In genomic region chr17:26961572-26962240, GRCm38 (mm10) we compare ENCODE assay signal across 11 mouse cellular contexts.
"Had no signal": no experiment of that assay in that cellular context is flagged by ENCODE, and none has a peak within 500 bp of the region (broad histone marks: within the 10 kb centered on the region; RNA-seq: fewer than 3 reads in every experiment).

No protein-coding gene starts in this region.

- ATAC-seq: midbrain, embryonic 16.5 days had no signal

- H3K9me3 ChIP-seq: midbrain, embryonic 12.5 days; neural tube, embryonic 15.5 days had no signal

- H3K4me3 ChIP-seq: layer of hippocampus, adult 2 months; midbrain, embryonic 12.5 days; neural tube, embryonic 15.5 days had no signal

- H3K4me2 ChIP-seq: midbrain, embryonic 12.5 days; neural tube, embryonic 15.5 days had no signal

- H3K27me3 ChIP-seq: midbrain, embryonic 12.5 days; neural tube, embryonic 15.5 days had no signal

- H3K27ac ChIP-seq: layer of hippocampus, adult 2 months; liver, embryonic 14.5 days; midbrain, embryonic 12.5 days; neural tube, embryonic 15.5 days had no signal

- H3K9ac ChIP-seq: liver, embryonic 14.5 days; midbrain, embryonic 12.5 days; neural tube, embryonic 15.5 days had no signal

- H3K4me1 ChIP-seq: midbrain, embryonic 12.5 days; neural tube, embryonic 15.5 days had no signal

- DNase-seq: kidney, adult 9 months; kidney, postnatal 10 days; kidney, postnatal 4 days; lung, adult 18-20 months; right cerebral cortex, adult 18-20 months; thymus, postnatal 4 days had no signal
